Mouse (Mus musculus) fibroblast of lung, adult 2 months (primary cell): Measurements from ENCODE around the gene Pcgf2.
"Not testable (repeated sequence)": the region's sequence is repeated elsewhere in the genome, so short reads cannot be mapped to it uniquely, and the experiment has no call there.

ENCODE experiments used
- DNase-seq: peaks from one replicate; pipeline ENCODE4 v3.0.0-alpha.2; 2011; ENCODE audit warnings: low read depth

The Pcgf2 gene

DNA sequence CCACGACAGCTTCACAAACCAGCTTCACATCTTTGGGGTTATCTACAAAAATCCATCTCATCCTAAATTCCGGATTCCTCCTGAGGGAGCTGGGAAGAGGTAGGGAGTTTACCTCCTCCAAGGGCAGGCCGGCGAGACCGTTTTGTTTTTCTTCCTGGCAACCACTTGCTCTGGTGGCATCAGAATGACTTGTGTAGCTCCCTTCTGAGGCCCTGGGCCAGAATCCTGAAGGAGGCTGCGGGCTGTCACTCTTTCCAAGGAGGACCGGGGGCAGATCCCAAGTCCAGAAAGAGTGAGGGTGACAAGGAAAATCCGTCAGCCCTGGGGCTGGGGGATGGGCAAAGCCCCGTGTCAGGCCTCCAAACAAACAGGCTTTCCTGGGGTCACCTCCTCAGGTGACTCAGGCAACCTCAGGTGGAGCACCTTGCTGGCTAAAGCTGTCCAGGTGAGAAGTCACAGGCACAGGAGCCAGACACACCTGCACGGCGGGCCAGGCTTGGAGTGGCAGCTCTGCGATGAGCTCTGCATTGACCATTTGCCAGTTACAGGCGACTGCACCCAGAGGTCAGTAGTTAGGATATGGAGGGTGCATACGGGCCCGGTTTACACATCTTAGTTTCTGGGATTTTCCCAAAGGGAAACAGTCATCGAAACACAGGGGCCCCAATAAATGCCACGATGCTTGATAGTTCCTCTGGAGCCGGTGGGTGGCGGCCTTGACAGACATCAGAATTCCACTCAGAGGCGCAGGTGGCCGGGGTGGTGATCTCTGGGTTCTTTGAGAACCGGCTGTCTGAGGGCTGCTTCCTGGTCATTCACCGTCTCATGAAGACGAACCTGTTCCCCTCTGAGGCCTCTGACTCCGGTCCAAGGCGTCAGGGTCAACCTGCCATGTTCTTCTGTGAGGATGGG, 17.3 kb upstream of the Pcgf2 start:
- DNase-seq = no peak

DNA sequence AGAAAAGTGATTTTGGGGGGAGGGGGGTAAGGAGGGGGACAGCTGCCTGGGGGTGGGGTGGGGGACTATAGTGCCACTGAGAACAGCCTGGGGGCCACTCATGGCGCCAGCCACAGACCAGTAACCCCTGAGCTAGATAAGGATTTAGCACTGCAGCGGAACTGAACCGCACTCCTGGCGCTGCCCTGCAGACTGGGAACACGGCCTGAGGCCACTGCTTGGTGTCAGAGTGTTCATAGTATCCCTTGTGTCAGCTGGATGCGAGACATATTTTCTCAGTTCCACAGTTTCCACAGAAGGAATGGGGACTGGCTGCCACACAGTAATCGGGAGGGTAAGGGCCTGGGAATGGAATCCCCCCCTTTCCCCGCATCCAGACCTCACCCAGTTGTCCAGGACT, 15.7 kb upstream of the Pcgf2 start:
- DNase-seq = no peak

DNA sequence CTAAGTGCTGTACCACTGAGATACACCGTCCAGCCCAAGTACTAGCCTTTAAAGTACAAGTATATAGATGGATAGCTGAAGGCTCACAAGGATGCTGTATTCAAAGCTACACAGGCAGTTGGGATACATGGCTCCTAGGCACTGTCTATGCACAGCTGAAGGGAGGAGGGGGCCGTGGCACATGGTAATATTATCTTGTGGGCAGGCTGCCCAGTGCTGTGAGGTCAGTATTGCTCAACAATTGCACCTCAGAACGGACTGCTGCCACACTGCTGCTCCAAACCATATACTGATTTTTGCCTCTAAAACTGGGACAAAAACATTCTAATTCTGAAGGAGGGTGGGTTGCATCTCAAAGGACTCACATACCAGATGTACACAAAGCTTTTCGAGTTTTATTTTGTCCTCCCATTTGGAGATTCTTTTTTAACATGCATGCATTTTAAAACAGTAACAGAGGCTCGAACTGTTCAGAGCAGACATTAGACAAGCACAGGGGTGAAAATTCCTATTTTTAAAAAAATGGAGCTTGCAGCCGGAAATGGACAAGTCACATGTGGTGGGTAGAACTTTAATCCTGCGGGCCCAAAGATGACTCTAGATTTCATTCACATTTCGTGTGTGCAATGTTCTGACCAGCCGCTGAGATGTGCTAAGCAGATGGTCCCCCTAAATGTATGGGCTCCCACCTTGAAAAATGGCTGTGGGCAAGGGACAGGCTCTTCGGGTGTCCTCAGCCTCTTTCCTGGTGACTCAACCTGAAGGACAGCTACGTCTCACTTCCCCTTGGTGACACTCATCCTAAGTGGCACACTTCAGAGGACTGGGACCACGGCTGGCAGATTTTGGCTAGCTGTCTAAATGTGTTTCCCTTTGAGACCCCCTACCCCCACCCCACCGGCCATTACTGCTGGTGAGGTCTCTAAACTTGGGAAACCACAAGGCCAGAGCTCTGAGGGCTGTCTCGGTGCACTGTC, 14.8 kb upstream of the Pcgf2 start:
- DNase-seq = peak; percentile 45

DNA sequence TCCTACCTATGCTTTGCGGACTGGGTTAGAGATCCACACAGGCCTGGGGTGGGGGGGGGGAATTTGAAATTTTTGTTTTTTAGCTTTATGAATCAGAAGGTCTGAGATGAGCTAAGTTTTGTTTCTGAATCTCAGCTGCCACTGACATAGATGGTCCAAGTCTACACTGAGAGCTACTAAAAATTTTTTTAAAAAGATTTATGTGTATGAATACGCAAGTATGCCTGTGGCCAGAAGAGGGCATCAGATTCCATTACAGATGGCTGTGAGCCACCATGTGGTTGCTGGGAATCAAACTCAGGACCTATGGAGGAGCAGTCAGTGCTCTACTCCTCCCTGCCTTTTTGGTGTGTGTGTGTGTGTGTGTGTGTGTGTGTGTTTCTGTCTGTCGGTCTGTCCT, 14.1 kb upstream of the Pcgf2 start:
- no peak for DNase-seq

DNA sequence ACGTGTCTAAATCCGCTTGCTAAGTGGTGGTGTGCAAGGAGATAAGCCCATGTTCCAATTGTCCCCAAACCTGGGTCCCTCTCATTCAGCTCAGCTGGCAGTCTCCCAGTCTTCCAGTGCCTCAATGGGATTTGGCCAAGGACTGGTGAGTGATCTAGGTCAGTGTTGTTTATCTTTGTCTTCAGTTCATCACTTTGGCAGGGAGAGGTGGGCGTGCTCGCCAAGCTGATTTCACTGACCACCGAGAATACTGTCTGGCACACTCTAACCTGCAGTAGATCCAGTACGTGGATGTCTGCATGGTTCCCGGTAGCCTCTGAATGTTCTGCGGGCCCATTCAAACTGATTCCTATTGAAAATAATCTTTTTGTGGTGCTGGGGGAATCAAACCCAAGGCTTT, 13.6 kb upstream of the Pcgf2 start:
- no peak for DNase-seq

DNA sequence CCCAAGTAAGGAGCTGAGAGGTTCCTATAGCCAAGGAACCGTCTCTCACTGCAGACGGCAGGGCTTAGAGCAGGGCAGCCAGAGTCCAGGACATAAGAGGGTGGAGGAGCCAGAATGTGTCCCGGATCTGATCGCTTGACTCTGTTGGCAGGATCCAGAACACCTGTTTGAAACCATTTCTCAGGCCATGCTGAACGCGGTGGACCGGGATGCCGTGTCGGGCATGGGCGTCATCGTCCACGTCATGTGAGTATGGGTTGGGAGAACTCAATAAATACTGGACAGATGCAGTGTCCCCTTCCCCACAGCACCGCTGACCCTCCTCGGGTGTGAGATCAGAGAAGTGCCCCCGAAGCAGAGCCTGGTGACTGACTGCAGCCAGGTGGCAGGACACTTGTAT, 12.0 kb upstream of the Pcgf2 start:
- DNase-seq = no peak

DNA sequence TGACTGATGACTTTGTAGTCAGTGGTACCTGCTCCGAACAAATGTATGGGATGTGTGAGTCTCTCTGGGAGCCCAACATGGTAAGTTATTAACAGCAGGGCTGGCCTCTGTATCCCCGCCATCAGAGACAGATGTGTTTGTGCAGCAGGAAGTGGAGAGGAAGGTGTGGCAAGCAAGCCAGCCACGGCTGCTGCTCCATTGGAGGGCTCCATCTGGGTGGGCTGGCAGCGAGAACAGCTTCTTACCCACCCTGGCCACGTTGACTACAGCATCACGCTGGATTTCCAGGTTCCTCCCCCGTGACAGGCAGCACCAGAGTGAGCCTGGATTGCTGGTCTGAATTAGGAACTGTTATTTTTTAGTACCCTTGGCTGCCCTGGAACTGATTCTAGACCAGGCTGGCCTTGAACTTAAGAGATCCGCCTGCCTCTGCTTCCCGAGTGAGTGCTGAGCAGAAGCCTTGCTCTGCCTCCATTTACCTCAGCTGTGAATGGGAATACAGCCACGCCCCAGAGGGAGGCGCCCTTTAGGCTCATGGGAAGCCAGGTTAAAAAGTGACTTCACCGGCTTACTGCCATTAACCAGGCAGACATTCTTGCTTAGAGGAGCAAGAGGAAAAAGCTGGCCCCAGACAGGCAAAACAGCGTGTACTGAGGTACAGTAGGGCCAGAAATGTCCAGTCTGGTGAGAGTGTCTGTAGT, 11.1 kb upstream of the Pcgf2 start:
- no peak for DNase-seq

DNA sequence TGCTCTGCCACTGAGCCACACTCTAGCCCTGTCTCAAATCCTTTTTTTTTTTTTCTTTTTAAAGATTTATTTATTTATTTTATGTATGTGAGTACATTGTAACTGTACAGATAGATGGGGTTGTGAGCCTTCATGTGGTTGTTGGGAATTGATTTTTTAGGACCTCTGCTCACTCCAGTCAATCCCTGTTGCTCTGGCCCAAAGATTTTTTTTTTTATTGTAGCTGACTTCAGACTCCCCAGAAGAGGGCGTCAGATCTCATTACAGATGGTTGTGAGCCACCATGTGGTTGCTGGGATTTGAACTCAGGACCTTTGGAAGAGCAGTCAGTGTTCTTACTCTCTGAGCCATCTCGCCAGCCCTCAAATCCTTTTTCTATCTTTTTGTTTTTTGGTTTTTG, 9.8 kb upstream of the Pcgf2 start:
- not testable (repeated sequence) for DNase-seq

DNA sequence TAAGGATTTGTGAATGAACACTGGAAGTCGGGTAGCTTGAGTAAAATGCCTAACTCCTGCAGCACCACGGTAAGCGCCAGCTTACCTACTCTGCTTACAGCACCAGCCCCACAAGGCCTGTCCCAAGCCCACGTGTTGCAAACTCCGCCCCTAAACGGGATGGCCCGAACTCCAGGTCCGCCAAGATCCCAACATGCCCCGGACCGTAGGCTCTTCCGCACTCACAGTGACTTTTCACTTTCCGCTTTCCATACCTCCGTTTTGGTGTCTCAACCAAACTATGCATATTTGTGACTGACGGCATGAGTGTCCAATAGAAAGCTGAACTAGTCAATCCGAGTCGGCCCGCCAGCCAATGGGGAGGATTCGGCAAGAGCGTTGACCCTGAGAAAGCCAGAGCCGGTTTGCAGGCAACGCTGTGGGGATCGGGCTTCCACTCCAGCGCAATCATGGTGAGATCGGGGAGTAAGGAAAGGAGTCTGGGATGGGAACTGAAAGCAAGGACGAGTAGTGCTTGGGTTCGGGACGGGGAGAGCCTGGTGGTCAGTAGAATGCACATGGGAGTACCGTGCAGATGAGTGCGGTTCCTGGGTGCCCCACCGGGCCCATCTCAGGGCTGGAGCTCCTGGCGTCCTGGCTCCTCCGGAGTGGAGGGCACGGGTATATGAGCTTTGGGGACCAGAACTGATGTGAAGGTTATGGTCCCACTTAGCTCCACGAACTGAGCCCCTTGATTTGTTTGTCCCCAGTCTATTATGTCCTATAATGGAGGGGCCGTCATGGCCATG, 2.9 kb upstream of the Pcgf2 start, which contains the start of gene Psmb3:
TSS of gene Psmb3 (plus strand) at position 361 of the 788 bp plus-strand sequence.
- DNase-seq = peak; percentile 100

DNA sequence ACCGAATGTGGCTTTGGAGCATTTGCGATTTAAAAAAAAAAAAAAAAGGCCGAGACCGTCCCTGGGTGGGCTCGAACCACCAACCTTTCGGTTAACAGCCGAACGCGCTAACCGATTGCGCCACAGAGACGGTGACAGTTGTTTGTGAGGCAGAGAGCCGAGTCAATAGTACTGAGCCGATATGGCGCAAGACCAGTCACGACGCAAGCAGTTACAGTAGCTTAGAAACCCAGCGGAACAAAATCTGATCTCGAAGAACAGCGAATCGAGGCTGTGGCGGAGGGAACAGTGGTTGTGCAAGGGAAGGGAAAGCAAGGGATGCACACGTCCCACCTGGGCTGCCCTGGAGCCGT, 2.1 kb upstream of the Pcgf2 start:
- DNase-seq = peak; percentile 83

DNA sequence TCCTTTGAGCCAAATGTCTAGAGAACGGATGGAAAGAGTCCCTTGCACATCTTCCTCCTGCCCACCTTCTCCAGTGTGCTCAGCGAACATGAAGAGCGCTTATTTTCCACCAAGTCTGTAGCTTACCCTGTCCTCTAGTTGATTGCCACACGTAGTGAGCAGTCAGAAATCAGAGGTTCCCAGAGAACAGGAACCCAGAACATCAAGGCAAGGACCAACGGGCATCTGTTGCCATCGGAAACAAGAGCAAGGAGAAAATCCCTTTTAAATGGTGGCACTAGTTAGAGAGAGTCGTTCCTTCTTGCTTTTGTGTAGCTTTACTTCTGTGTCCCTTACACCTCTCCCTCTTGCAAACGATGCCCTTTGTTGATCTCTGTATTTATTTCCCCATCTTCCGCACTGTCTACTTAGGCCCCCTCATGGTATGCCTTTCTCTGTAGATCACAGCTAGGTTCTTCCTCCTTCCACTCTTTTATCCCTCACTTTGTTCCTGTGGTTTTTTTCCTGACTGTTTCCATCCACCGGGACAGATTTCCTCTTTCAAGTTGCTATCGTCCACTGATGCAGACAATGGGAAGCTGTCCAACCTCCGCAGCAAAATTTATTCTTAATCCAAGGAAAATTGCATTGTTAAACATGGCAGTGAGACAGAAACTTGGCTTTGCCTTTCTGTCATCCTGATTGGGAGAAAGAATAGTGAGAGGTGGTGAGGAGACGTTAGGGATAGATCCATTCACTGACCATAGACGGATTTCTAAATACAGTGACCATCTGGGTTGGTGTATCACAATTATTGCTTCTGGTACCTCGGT, 1.5 kb upstream of the Pcgf2 start:
- DNase-seq = no peak

DNA sequence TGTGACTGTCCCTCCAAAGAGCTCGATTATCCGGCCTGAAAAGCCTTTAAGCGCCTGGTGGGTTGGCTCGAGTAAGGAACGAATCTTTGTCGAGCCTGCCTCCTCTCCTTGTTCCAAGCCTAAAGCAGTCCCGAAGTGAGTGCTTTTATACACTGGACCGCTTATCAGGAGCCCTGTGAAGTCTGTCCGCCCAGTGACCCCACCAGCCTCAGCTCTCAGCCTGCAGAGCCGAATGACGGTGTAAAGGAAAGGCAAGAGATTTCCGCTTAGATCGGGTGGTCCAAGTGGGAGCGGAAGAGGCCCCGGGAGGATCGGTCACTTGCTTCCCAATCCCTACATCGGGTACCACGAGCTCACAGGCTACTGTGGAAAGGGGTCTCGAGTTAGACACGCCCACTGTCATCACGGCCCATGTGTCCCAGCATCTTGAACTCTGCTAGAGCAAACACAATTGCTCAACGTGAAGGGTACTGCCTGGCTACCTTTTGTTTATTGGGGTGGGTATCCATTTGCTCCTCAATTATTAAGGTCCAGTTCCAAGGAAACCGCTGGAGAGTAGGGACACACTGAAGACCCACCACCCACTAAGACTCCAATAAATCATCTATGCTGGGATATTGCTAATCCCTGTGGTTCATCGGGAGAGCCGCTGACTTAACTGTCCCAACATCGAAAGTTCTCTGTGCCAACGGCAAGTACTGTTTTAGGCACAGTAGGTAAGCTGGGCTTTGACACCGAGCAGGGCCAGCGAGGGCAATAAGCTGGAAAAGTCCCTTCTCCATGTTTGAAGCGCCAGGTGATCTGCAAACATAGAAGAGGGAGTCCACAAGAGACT, 666 bp upstream of the Pcgf2 start:
- DNase-seq = no peak

DNA sequence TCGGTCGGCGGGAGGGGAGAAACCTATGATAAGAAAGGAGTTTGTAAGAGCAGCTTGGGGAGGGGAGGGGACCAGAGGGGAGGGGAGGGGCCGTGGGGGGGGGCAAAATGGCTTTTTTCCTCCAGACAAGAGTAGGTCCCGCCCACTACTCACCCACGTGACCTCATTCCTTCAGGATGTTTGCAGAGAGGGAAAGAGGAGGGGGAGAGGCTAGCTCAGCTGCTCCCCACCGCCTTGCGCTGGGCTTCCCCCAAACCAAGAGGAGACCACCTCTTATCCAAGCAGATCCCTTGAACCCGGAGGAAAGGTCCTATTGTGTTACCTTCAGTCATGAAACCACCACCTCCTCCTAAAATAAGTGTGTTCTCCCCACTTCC, 683 bp downstream of the Pcgf2 start:
- peak; percentile 47 for DNase-seq

DNA sequence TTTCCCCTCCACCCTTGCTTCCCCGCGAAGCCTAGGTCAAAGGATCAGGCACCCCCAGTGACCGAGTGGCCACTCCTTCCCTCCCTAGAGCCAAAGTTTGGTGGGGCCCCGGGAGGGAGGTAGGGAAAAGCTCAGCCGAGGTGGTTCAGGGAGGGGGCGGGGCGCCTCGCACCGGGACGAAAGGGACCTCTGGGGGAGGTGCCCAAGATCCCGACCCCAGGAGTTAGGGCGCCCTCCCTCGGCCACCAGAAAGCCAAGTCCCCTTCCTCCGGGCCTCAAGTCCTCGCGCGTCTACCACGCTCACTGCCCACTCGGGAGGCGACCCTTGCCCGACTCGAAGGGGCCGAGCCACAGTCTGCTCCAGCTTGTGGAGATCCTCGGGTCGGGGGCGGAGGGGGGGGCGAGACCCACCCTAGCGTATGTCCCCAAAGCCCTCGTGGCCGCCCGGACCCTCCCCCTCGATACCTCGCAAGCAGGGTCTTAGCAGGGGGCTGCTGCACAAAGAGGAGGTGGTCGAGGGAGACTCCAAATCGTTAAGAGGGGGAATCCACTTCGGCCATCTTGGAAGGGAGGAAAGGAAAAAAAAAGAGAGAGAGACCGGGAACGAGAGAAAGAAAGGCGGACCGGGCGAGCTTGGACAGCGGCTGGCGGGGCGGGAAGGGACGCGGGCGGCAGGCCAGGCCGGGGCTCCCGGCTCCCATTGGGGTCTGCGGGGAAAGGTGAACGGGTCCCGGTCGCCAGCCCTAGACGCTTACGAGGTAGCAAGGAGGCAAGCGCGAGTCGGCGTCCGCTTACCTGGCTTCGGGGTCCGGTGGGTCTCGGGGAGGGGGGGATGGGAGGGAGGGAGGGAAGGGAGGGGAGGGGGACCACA, 1.3 kb downstream of the Pcgf2 start:
- DNase-seq = peak; percentile 40

DNA sequence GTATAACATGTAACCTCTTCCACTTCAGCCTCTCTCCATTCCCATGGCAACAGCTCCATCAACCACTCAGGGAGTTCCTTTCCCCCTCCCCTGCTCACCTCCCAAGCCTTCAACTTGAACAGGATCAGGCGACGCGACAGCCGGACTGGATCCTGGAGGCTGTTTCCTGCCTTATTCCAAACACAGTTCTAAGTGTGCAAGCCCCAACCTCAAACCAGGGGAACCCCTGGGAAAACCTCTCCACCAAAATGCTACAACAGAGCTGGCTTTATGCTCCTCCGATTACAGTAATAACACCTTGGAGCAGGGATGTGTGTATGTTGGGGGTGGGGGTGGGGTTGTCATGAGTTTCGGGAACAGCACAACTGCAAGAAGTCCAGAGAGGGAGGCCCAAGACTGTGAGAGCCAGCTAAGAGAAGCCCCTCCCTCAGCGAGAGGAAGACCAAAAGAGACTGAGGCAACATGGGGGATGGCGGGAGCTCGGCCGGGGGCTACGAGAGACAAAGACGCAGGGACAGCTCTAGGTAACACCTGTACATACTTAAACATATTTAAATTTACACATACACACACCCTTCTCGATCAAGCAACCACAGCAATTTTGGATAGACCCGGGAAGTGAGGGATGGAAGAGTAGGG, 2.3 kb downstream of the Pcgf2 start:
- no peak for DNase-seq

DNA sequence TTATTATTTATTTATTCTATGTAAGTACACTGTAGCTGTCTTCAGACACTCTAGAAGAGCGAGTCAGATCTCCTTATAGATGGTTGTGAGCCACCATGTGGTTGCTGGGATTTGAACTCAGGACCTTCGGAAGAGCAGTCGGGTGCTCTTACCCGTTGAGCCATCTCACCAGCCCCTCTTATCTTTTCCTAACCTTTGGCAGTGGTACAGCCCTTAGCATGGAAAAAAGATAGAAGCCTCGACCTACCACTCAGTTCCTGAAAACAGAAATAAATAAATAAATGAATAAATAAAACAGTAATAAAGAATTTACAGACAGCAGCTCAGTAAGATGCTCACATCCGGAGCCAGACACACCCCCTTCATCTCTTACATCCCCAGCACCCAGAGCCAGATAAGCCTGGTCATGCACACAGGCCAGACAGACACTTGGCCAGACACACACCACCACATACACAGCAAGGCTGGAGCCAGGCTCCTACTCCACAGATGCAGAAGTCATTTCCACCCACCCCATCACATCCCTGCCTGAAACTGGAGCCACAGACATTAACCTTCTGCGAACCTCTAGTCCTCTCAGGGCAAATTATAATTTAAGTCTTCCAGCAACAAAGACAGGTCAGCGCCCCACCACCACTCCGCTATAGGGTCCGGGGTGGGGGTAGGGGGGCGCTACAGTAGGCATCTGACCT, 3.0 kb downstream of the Pcgf2 start:
- DNase-seq = no peak

DNA sequence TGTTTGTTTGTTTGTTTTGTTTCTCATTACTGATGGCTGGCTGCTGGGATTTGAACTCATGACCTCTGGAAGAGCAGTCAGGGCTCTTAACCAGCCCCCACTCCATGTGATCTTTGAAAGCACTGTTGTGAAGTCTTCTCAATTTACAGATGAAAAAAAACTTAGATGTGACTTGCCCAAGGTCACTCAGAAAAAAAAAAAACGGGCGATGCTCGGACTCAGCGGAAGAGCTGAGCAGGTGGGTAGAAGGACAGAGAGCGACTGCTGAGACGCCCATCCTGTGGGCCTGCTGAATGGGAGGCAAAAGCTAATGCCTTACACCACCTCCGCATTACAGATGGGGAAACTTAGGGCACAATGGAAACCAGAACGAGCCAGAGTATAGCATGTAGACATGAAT, 3.6 kb downstream of the Pcgf2 start:
- DNase-seq = no peak
